Mouse (Mus musculus) lung, adult 2 months (tissue): ENCODE results near the gene Naa50.

Experiments
- CTCF ChIP-seq: fragments of 200-500 bp; IDR thresholded peaks from 2 replicates; pipeline ENCODE4 v1.5.1; 2011; ENCODE audit warnings: mild to moderate bottlenecking, low read length, control low read depth; ENCODE audit not compliant: insufficient read depth
- POLR2A ChIP-seq: fragments of 200-500 bp; IDR thresholded peaks from 2 replicates; pipeline ENCODE4 v1.6.1; 2011; ENCODE audit warnings: low read depth, mild to moderate bottlenecking, control low read depth, low read length, borderline replicate concordance; ENCODE audit errors: extremely low read depth

DNA sequence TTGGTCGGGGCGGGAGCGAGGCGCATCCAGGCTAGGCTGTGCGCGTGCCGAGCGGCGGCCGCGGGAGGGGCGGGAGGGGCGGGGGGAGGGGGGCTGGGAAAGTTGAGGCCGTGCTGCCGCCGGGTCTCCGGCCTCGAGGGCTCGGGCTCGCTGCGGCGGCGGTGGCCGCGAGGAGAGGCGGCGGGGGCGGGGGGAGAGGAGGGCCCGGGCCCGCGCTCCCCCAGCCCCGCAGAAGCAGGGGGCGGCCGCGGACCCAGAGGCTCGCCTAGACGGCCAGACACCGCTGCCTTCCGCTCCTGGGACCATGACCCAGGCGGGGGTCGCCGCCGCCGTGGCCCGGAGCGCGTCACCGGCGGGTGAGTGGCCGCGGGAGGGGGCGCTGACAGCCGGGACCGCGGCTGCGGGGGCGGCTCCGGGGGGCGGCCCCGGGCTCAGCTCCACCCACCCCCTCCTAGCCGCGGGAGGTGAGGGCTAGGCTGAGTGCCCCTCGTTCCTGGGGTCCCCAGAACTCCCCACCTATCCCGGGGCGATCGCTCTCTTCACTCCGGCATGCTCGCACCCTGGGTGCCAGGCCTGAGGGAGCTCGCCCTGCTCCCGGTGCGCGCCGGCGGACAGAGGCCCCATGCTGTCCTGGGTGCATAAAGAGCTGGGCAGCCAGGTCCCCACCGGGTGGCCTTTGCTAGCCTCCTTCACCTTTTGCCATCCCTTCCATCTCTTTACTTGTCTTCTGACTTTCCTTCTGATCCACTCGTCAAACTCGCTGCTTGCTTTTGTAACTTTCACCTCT lies 33.7 kb downstream of the Naa50 start, which contains the start of gene Usf3:
- TF ChIP-seq CTCF (no peak), POLR2A (no peak)
